Mouse (Mus musculus): Measurements from ENCODE around the gene Cyp2f2.

The Cyp2f2 gene

GRCm38 (mm10) chr7:27119676-27120075, at the start of gene Cyp2f2:
Gene Cyp2f2 (plus strand): TSS chr7:27119909.
- no peak for DNase-seq

- no peak for DNase-seq
Observed at GRCm38 (mm10) chr7:27078641-27079040, 41.1 kb upstream of the Cyp2f2 start.

- no peak for DNase-seq
Observed at GRCm38 (mm10) chr7:27081625-27082024, 38.1 kb upstream of the Cyp2f2 start.

DNA sequence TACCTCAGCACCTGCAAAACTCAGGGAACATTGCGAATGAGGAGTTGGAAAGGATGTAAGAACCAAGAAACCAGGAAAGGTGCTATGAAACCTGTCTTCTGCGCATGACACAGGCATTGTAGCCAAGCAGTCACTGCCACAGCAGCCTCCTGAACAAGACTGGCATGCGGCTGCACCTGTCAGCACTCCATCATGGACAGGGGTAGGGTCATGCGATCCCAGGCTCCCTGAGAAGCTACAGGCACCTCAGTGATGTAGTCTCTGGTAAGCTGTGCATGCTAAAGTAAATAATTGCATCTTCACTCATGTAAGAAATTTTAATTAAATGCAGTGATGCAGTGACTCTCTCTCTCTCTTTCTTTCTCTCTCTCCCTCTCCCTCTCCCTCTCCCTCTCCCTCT, 28.7 kb upstream of the Cyp2f2 start:
- no peak for DNase-seq

DNA sequence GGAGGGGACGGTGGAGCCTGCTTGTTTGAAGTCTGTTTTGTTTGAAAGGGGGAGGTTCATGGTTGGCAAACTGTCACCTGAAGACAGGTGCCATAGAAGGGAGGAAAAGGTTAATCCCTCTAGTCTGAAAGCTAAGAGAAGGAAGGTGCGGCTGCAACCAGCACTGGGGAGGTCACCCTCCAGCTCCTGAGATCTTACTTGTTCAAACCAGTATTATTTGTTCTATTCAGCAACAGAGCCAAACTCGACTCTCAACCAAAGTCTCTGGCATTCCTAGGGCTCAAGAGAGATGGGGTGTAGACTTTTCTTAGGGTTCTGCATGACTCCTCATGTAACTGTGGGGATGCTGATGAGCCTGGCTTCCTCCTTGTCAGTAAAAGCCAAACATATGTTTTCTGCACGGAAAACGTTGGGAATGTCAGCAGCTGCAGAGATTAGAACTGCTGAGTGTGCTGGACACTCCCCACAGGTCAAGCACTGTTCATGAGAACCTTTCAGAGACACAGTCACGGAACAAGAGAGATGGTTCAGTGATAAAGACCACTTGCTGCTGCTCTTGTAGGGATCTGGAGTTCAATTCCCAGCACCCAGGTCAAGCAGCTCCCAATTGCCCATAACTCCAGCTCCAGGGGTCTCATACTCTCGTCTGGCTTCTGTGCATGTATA, 27.5 kb upstream of the Cyp2f2 start:
- DNase-seq = no peak

- DNase-seq = no peak
Observed at GRCm38 (mm10) chr7:27092882-27093281, 26.8 kb upstream of the Cyp2f2 start.

GRCm38 (mm10) chr7:27104882-27105281, 14.8 kb upstream of the Cyp2f2 start:
- DNase-seq = no peak

DNA sequence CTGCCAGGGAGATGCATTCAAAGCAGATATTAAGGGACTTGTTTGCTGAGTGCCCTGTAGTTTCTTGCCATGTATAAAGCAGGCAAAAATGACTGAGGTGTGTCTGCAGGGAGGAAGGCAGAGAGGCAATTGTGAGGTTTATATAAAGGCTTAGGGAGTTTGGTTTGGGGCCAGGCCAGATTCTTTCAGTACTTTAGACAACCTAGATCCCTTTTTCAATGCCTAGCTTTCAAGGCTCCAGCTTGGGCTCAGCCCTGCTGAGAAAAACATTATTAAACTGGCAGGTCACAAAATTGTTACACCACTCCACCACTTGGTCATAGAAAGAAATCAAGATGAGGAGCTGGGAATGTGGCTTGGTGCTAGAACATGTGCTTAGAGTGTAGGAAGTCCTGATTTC, 9.4 kb upstream of the Cyp2f2 start:
- DNase-seq = no peak

GRCm38 (mm10) chr7:27111038-27111437, 8.7 kb upstream of the Cyp2f2 start:
- no peak for DNase-seq

DNA sequence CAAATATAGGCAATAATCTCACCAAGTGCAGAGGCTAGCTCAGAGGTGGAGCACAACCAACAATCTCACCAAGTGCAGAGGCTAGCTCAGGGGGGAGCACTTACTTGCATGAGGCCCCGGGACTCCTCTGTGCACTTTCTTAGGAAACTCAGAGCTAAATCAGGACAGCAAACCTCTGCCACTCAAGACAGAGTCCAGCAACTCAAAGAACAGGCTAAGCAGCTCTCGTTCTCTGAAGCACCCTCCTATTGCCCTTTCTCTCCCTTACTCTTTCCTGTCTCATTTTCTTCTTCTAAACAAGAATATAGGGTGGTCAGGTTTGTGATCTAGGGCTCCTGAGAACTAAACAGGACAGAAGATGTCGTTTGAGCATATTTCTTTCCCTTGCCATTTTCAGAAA, 7.7 kb upstream of the Cyp2f2 start:
- no peak for DNase-seq

DNA sequence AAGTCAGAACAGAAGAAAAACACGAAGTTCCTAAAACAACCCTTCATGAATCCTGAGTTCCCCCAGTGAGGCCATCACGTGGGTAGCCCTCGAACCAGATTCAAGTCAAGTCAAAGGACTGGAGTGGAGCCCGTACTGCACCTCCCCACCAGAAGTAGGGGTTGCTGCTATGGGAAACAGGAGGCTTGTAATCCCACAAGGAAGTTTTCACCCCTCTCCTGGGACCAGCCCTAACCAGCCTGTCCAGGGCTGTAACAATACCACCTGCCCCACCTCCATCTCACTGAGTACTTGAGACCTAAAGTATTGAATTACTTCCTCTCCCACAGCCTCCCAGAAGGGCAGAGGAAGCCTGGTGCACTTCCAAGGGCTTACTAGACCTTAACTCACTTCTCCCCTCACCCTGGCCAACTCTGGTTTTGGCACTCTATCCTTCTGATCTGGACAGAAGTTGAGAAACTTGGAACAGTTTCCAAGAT, 1.6 kb upstream of the Cyp2f2 start:
- no peak for DNase-seq

DNA sequence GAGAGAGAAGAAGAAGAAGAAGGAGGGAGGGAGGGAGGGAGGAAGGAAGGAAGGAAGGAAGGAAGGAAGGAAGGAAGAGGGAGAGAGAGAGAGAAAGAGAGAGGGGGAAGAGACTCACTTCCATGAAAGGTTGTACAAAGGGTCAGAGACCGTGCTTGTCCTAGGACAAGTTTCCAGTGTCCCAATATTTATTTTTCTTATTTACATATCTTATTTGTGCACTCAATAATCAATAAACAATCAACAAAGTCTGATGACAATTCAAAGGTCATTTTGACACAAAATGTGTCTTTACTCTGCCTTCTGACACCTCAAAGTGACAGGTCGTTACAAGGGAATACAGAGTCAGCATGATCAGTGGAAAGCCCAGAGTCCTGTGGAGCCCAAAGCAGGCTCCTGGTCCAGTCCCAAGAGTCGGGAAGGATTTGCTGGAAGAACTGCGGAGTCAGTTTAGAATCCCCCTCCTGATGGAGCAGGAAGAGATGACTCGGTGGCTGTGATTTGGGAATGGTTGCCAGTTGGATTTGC, 4.7 kb downstream of the Cyp2f2 start:
- DNase-seq = no peak

DNA sequence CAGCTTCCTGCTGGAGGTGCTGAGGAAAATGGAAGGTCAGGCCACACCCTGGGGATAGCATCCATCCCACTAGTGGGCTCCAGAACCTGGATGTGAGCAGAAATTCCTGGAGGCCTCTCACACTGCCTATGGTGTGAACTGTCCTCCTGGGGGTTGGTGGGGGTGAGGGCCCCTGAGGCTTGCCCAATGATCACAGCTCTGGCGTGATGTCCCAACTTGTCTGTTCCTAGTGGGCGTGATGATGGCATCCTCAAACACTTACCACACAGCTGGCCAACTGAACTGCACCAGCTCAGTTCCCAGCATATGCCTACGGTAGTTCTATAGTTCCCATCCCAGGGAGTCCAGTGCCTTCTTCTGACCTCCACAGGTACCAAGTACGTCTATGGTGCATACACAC, 5.3 kb downstream of the Cyp2f2 start:
- no peak for DNase-seq

GRCm38 (mm10) chr7:27128162-27128561, 8.5 kb downstream of the Cyp2f2 start:
- DNase-seq = no peak

DNA sequence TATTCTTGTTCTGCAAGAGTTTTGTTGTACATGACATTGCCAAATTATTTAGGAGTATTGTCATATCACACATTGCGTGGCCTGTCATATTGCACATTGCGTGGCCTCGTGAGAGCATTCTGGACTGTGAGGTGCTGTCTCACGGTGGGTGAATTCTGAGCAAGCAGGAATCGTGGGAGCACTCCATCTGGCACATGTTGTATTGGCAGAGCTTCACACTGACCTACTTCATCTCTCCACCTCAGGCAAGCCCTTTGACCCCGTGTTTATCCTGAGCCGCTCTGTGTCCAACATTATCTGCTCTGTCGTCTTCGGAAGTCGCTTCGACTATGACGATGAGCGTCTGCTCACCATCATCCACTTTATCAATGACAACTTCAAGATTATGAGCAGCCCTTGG, 9.2 kb downstream of the Cyp2f2 start:
- no peak for DNase-seq

DNA sequence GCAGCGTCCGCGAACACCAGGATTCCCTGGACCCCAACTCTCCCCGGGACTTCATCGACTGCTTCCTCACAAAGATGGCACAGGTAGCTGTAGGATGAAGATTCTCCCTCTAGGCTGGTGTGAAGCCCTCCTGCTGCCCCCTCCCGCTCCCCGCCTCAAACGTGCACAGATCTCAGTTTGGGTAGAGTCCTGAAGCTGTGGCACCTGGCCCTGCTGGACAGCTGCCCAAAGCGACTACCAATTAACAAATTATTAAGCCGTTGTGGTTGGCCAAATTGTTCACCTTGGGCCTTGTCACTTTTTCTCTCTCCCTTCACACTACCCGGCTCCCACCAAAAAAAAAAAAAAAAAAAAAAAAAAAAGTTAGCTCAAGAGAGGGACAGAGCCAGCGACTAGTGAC, 10.1 kb downstream of the Cyp2f2 start:
- no peak for DNase-seq

DNA sequence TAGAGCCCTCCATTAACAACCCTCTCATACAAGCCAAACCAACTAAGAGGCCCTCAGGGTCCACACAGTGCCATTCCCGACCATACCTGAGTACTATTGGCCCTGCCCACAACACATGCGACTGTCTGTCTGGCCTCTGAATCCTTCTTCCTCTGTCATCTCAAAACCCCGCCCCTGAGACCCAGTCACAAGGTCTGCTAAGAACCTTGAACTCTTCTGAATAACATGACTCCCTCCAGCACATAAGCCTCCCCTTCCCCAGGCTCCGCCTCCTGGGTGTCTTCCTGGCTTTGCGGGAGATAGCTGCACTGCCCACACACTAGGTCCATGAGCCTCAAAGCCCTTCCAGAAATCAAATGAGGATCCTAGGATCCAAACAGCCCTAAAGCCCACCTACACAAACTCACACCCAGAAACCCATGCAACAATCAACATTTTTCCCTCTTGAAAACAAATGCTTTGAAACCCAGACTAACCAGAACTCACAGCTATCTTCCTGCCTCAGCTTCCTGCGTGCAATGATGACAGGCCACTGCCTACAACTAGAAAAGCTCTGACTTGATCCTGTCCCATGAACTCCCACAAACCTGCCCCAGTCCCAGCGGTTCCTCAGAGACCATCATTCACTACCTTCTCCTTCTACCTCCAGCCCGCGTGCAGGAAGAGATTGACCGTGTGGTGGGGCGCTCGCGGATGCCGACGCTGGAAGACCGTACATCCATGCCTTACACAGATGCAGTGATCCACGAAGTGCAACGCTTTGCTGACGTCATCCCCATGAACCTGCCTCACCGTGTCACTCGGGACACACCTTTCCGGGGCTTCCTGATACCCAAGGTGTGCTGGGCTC, 11.0 kb downstream of the Cyp2f2 start:
- no peak for DNase-seq

- DNase-seq = no peak
Observed at GRCm38 (mm10) chr7:27131387-27131786, 11.7 kb downstream of the Cyp2f2 start.

- peak; percentile 62 to 70 for DNase-seq
Observed at GRCm38 (mm10) chr7:27132588-27132987, 12.9 kb downstream of the Cyp2f2 start.

- no peak for DNase-seq
Observed at GRCm38 (mm10) chr7:27133156-27133555, 13.4 kb downstream of the Cyp2f2 start.

DNA sequence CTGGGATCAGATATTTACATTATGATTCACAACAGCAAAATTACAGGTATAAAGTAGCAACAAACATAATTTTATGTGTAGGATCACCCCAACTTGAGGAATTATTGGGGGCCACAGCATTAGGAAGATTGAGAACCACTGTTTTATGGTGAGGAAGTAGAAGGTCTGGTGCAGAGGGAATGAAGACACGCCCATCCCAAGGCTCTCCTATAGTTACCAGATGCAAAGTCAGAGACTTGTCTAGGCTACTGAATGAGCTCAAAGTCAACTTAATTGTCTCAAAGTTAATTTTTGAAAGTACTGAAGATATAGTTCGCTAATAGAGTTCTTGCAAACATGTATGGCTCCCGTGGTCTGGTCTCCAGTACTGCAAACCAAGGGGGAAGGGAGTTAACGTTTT, 14.0 kb downstream of the Cyp2f2 start:
- DNase-seq = no peak

GRCm38 (mm10) chr7:27136410-27136996, 16.8 kb downstream of the Cyp2f2 start:
- no peak for DNase-seq

- DNase-seq = peak; percentile 33 to 36
Observed at GRCm38 (mm10) chr7:27153205-27153764, 33.6 kb downstream of the Cyp2f2 start, which contains the start of gene Cyp2t4. Gene Cyp2t4 (plus strand): TSS chr7:27153714.

All from cerebellum, adult 18-20 months (tissue).